Mouse (Mus musculus) frontal cortex, postnatal 25 days (tissue): ENCODE data around the gene Spsb3.

ENCODE experiments used
- DNase-seq, 2 experiments: peaks; one replicate each; pipeline ENCODE4 v3.0.0; 2022; ENCODE audit warnings: low spot score in 2 of 2

Spsb3 gene

GRCm38 (mm10) chr17:24896241-24896992 lies 10.0 kb downstream of the Spsb3 start, which contains the start of gene Nme3:
Nme3 (plus strand) TSS chr17:24896500.
- peak in 1 of 2 experiments; percentile 58 for DNase-seq

- DNase-seq: no peak
Measured at GRCm38 (mm10) chr17:24896993-24897269, 10.5 kb downstream of the Spsb3 start.

- no peak for DNase-seq
Measured at GRCm38 (mm10) chr17:24897600-24897999, 11.2 kb downstream of the Spsb3 start.

- no peak for DNase-seq
Measured at GRCm38 (mm10) chr17:24898041-24898854, 11.8 kb downstream of the Spsb3 start.

- DNase-seq: no peak
Measured at GRCm38 (mm10) chr17:24899153-24899552, 12.7 kb downstream of the Spsb3 start.

- DNase-seq: no peak
Measured at GRCm38 (mm10) chr17:24900014-24900413, 13.6 kb downstream of the Spsb3 start.

GRCm38 (mm10) chr17:24902124-24902523 lies 15.7 kb downstream of the Spsb3 start:
- no peak for DNase-seq

- no peak for DNase-seq
Measured at GRCm38 (mm10) chr17:24902671-24903474, 16.4 kb downstream of the Spsb3 start.

- no peak for DNase-seq
Measured at GRCm38 (mm10) chr17:24903767-24904166, 17.3 kb downstream of the Spsb3 start.

- DNase-seq: no peak
Measured at GRCm38 (mm10) chr17:24907591-24907990, 21.1 kb downstream of the Spsb3 start.

- no peak for DNase-seq
Measured at GRCm38 (mm10) chr17:24913984-24914383, 27.5 kb downstream of the Spsb3 start.

- no peak for DNase-seq
Measured at GRCm38 (mm10) chr17:24923246-24923645, 36.8 kb downstream of the Spsb3 start.

- DNase-seq: no peak
Measured at GRCm38 (mm10) chr17:24929506-24929905, 43.1 kb downstream of the Spsb3 start.

- DNase-seq: no peak
Measured at GRCm38 (mm10) chr17:24932431-24932830, 46.0 kb downstream of the Spsb3 start.

- no peak for DNase-seq
Measured at GRCm38 (mm10) chr17:24933163-24933562, 46.7 kb downstream of the Spsb3 start.

GRCm38 (mm10) chr17:24934926-24935325 lies 48.5 kb downstream of the Spsb3 start:
- no peak for DNase-seq

- DNase-seq: no peak
Measured at GRCm38 (mm10) chr17:24935666-24936065, 49.2 kb downstream of the Spsb3 start.

GRCm38 (mm10) chr17:24936259-24937237 lies 50.1 kb downstream of the Spsb3 start, which contains the start of gene Mapk8ip3:
Mapk8ip3 (minus strand) TSS chr17:24936977.
- peak; percentile 84 to 91 for DNase-seq

- no peak for DNase-seq
Measured at GRCm38 (mm10) chr17:24937266-24937665, 50.8 kb downstream of the Spsb3 start.
